Mouse (Mus musculus) retina, embryonic 14.5 days (tissue): ENCODE results near the gene Per1.
A peak's percentile ranks its signal among the peaks of the same experiment; 100 is the strongest.
"Not testable (repeated sequence)": the region's sequence is repeated elsewhere in the genome, so short reads cannot be mapped to it uniquely, and the experiment has no call there.

Experiments used
- DNase-seq: peaks from one replicate; pipeline ENCODE4 v3.0.0-alpha.2; 2015; ENCODE audit warnings: low spot score

Per1 gene

GRCm38 (mm10) chr11:69080855-69081222 is 14.2 kb upstream of the Per1 start:
- no peak for DNase-seq

GRCm38 (mm10) chr11:69081613-69082012 is 13.4 kb upstream of the Per1 start:
- no peak for DNase-seq

GRCm38 (mm10) chr11:69085608-69086007 is 9.4 kb upstream of the Per1 start:
- DNase-seq = no peak

- DNase-seq = no peak
Measured at GRCm38 (mm10) chr11:69086390-69086789, 8.6 kb upstream of the Per1 start.

- DNase-seq = no peak
Measured at GRCm38 (mm10) chr11:69087082-69087481, 7.9 kb upstream of the Per1 start.

GRCm38 (mm10) chr11:69087597-69087996 is 7.4 kb upstream of the Per1 start:
- no peak for DNase-seq

- peak; percentile 93 for DNase-seq
Measured at GRCm38 (mm10) chr11:69088103-69088855, 6.7 kb upstream of the Per1 start, which contains the start of gene Vamp2. Vamp2 (plus strand) TSS chr11:69088490.

- no peak for DNase-seq
Measured at GRCm38 (mm10) chr11:69088856-69089615, 6.0 kb upstream of the Per1 start.

GRCm38 (mm10) chr11:69089616-69090290 is 5.3 kb upstream of the Per1 start:
- no peak for DNase-seq

- DNase-seq = no peak
Measured at GRCm38 (mm10) chr11:69090367-69090766, 4.7 kb upstream of the Per1 start.

- DNase-seq = no peak
Measured at GRCm38 (mm10) chr11:69091566-69092385, 3.2 kb upstream of the Per1 start.

- peak; percentile 92 for DNase-seq
Measured at GRCm38 (mm10) chr11:69092386-69092751, 2.6 kb upstream of the Per1 start.

- DNase-seq = no peak
Measured at GRCm38 (mm10) chr11:69092871-69093270, 2.1 kb upstream of the Per1 start.

- DNase-seq = not testable (repeated sequence)
Measured at GRCm38 (mm10) chr11:69093856-69094255, 1.2 kb upstream of the Per1 start.

- DNase-seq = no peak
Measured at GRCm38 (mm10) chr11:69095511-69096231, 654 bp downstream of the Per1 start.

- no peak for DNase-seq
Measured at GRCm38 (mm10) chr11:69096360-69096986, 1.5 kb downstream of the Per1 start.

GRCm38 (mm10) chr11:69096987-69097900 is 2.2 kb downstream of the Per1 start:
- DNase-seq = peak; percentile 85

- DNase-seq = no peak
Measured at GRCm38 (mm10) chr11:69098039-69098761, 3.2 kb downstream of the Per1 start.

- peak; percentile 95 for DNase-seq
Measured at GRCm38 (mm10) chr11:69098762-69099091, 3.7 kb downstream of the Per1 start.
